Mouse (Mus musculus): Measurements from ENCODE around the gene Mfap1a. TPM values are rescaled to one million over a fixed set of nuclear protein-coding genes. Genes with fewer than 3 reads are reported as not detected.
A peak's percentile ranks its signal among the peaks of the same experiment; 100 is the strongest.
"Not testable (repeated sequence)": the region's sequence is repeated elsewhere in the genome, so short reads cannot be mapped to it uniquely, and the experiment has no call there.

The Mfap1a gene
- 10 to 100 TPM; 25.2 to 27.4 TPM for total RNA-seq (2021)

GRCm38 (mm10) chr2:121505942-121506882, at the start of gene Mfap1a, which contains the start of gene Wdr76:
Mfap1a (minus strand) TSS chr2:121506665.
Wdr76 (plus strand) TSS chr2:121506723.
- peak; percentile 84 for DNase-seq

DNA sequence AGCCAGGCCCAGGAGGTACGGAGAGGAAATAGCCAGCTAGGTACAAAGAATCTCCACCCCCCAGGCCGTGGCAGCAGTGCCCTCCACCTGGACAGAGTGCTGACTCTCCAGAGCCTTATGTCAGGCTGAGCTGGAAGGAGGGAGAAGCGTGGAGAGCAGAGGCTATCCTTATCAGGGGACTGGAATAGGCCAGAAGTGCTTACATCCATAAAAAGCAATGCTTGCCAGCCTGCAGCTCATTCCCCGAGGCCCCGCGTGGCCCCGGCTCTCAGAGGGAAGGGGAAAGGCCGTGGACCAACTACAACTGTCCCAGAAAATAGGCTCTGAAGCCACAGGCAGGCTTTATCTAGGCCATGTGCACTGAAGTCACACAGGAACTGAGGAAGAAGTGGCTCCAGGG, 44.8 kb upstream of the Mfap1a start:
- peak; percentile 78 for DNase-seq

DNA sequence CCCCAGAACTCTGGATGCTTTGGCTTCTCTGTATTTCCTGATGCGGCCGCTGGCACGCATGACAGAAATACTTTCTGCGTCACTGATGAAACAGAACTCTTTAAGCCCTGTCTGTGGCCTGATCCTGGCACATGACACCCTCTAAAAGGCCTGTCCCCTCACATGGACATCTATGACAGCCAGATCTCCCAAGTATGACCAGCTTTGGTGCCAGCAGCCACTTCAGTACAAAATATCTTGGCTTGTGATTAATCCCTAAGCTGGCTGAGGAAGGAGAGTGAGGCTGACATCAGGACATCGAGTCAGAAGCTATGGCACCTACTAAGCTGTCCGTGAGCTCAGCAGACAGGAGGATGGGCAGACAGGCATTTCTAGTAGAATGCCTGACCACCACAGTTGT, 43.2 kb upstream of the Mfap1a start:
- DNase-seq: peak; percentile 80

DNA sequence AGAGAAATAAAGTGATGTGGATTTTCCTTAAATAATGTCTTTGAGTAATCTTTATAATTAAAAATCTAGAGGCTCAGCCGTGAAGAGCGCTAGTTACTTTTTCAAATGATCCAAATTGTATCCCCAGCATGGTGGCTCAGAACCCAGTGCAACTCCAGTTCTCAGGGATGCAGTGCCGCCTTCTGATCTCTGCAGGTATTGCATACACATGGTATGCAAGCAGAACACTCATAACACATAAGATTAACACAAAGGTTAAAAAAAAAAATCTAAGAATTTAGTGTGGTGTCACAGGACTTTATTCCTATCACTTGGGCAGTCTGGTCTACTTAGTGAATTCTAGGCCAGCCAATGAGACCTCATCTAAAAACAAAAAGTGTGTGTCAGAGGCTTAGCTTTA, 38.4 kb upstream of the Mfap1a start:
- DNase-seq: no peak

DNA sequence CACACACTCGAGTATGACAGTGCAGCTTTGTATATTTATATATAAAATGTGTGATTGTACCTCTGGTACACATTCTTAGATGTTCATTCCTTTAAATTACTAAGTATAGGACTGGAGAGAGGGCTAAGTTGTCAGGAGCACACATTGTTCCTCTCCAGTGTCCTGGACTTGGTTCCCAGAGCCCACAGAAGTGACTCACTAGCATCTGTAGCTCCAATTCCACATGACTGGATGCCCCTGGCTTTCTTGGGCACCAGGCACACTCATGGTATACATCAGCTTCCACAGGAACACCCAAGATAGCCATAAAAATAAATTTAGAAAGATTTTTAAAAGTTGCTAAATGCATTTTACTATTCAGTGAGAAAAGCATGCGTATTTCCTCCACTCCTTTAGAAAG, 18.6 kb upstream of the Mfap1a start:
- DNase-seq: no peak

DNA sequence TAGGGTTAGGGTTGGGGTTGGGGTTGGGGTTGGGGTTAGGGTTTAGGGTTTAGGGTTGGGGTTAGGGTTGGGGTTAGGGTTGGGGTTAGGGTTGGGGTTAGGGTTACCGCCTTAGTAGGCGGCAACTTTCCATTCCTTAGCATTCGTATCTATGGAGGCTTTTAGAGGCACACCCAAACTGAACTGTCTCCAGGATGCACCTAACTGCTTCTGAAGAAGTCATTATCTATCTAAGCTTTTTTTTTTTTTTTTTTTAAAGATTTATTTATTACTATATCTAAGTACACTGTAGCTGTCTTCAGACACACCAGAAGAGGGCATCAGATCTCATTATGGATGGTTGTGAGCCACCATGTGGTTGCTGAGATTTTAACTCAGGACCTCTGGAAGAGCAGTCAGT, 16.4 kb upstream of the Mfap1a start:
- not testable (repeated sequence) for DNase-seq

GRCm38 (mm10) chr2:121522006-121522405, 15.5 kb upstream of the Mfap1a start:
- DNase-seq: no peak

DNA sequence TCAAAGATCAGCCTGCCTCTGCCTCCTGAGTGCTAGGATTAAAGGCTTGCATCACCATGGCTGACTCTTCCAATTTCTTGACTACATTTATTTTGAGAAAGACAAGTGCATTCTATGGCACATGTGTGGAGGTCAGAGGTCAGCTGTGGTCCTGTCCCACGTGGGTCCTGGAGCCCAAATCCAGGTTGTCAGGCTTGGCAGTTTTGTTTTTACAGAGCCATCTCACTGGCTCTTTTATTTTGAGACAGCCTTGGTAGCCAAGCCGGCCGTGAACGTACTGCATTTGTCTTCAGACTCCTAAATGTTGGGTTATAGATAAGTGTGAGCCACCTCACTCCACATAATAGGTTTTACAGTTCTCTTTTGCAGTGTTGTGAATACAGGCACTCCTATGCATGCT, 12.2 kb upstream of the Mfap1a start:
- not testable (repeated sequence) for DNase-seq

DNA sequence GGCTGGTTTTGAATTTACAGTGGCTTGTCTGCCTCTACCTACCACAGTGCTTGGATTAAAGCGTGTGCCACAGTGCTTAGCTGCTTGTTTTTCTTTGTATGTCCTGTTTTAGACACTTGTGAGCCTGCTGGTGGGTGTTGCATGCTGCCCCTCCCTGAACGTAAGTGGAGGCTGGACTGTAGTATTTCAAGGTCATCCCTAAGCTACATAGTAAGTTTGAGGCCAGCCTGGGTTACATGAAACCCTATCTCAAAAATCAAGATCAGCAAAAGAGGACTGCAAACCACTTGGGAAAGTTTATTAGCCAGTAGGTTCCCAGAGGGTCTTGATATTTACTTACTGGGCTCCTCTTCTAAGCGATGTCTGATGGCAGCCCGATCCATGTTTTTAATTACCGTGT, 11.6 kb upstream of the Mfap1a start:
- DNase-seq: no peak

DNA sequence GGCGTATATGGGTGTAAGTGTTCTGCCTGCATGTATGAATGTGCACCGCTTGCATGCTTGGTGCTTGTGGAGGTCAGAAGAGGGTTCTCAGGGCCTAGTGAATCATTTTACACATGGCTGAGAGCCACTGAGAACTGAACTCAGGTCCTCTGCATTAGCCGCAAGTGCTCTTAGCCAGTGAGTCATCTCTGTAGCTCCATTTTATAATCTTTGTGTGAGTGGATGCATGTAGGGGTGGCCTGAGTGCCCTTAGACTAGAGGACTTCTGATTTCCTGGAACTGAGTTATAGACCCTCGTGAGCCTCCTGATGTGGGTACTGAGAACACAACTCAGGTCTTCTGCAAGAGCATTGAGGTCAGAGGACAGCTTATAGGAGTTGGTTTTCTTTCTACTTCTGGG, 7.7 kb upstream of the Mfap1a start:
- no peak for DNase-seq

DNA sequence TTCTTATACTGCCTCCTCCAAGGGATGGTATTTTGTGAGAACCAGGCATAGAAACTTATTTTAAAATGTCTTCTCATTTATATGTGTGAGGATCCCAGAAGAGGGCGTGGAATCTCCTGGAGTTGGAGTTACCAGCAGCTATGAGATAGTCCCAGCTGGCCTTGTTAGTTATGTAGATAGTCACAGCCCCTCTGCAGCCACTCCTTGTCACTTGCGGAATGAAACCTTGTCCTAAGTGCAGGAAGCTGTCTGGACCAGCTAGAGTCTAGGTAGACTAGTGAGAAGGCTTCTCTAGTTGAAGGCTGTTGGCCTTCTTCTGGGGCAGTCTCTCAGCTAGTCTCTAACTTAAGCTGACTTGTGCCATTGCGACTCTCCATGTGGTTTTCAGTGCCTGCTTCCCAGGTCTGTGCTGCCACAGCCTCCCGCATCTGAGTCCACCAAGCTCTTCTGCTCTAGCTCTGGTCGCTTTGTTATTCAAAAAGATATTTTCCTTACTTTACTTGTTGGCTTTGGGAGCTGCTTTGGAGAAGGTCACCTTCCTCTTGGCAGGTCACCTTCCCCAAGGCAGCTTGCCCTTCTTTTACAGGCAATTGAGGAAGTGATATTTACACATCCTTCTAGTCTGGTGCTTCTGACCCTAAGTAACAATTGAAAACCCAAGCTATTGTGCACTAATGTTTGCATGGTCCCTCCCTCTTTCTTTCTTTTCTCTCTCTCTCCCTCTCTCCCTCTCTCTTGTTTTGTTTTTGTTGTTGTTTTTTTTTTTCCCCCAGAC, 6.7 kb upstream of the Mfap1a start:
- not testable (repeated sequence) for DNase-seq

- DNase-seq: no peak
Observed at GRCm38 (mm10) chr2:121511401-121511800, 4.9 kb upstream of the Mfap1a start.

GRCm38 (mm10) chr2:121509584-121509983, 3.1 kb upstream of the Mfap1a start:
- peak; percentile 70 for DNase-seq

GRCm38 (mm10) chr2:121507951-121508330, 1.5 kb upstream of the Mfap1a start:
- DNase-seq: no peak

DNA sequence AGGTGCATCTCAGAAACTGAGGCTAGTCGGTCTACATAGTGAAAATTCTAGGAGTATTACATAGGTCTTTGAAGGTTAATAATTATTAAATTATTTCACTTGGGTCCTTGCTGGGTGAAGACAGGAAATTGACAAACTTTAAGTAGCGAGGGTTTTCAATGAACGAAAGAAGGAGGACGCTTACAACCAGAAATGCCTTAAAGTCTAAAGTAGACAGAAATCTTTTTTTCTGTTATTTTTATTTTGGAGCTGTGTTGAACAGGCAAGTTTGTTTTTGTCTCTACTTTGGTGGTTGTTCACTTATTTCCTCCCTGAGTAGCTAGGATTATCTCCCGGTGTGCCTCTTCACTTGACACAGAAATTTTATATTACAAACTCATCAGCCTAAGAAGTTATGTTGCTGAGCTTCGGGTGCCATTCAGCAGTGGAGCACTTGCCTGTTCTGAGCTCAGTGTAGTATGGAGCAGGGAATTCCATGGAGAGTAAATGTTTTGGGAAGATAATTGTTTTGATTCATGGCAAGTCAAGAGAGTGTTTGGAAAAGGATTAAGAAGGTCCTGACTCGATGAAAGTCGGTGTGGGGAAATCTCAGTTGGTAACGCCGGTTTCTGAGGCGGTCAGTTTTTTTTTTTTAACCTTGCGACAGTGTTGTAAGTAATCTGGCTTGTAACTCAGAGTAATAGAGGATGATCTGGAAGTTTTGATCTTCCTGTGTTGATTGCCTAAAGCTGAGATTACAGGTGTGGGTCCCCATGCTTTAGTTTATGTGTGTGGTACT, 897 bp upstream of the Mfap1a start:
- DNase-seq: no peak

GRCm38 (mm10) chr2:121501550-121501949, 4.9 kb downstream of the Mfap1a start:
- not testable (repeated sequence) for DNase-seq

GRCm38 (mm10) chr2:121484403-121484802, 22.1 kb downstream of the Mfap1a start:
- not testable (repeated sequence) for DNase-seq

- no peak for DNase-seq
Observed at GRCm38 (mm10) chr2:121483576-121483975, 22.9 kb downstream of the Mfap1a start.

DNA sequence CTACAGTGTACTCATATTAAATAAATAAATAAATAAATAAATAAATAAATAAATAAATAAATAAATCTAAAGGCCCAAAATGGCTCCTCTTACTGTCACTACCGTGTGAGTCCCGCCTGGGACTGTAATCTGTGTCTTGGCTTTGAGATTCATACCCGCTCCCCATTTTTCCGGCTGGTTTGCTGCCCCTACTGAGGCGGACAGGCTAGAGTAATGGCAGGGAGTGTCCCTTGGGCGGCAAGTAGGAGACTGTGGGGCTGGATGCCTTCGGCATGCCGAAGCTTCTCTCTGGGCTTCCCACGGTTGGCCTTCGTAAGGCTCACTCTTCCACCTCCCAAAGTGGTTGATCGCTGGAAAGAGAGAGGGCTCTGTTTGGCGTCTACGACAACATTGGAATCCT, 25.5 kb downstream of the Mfap1a start:
- not testable (repeated sequence) for DNase-seq

DNA sequence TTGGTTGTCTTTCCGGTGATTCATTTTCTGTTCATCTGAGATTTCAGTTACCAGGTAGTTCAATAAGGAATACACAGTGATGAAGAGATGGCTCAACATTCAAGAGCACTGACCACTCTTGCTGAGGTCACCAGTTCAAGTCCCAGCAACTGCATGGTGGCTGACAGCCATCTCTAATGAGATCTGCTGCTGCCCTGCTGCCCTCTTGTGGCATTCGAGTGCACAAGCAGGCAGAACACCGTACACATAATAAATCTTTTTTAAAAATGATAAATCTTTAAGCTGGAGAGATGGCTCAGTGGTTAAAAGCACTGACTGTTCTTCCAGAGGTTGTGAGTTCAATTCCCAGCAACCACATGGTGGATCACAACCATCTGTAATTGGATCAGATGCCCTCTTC, 26.0 kb downstream of the Mfap1a start:
- DNase-seq: peak; percentile 36

- DNase-seq: no peak
Observed at GRCm38 (mm10) chr2:121477491-121478266, 28.8 kb downstream of the Mfap1a start.

- DNase-seq: not testable (repeated sequence)
Observed at GRCm38 (mm10) chr2:121475306-121475705, 31.2 kb downstream of the Mfap1a start.

Measured in heart, postnatal 4 days (tissue).